Comparison of ENCODE assay signal across 28 mouse cellular contexts in genomic region chr6:108598691-108599090, GRCm38 (mm10).
DNase-seq lines count a peak whose midpoint lies in the region; ATAC-seq and TF ChIP-seq lines count a peak whose summit lies in the region.
"Had no signal": no experiment of that assay in that cellular context is flagged by ENCODE, and none has a peak within 500 bp of the region (broad histone marks: within the 10 kb centered on the region; RNA-seq: fewer than 3 reads in every experiment).

No protein-coding gene starts in this region.

- TF ChIP-seq EP300 in liver, postnatal 0 days (IDR thresholded peaks at IDR 0.05; ENCODE audit: low read depth) = no peak
- no peak for TF ChIP-seq EP300 in CH12.LX (IDR thresholded peaks at IDR 0.05; ENCODE audit: low read length)

- no peak for TF ChIP-seq RAD21 in CH12.LX (IDR thresholded peaks at IDR 0.05; ENCODE audit: low read depth, low read length)

- H3K4me2 ChIP-seq in liver, postnatal 0 days (ENCODE audit: low read depth, low read length) = 0 out of 2 replicates have a peak overlapping the region, but pooled peaks have one; percentile 13
- H3K4me2 ChIP-seq in liver, embryonic 11.5 days = no peak overlapping the region
- peak overlapping the region; percentile 80; the same call in 1 of the 2 replicates for H3K4me2 ChIP-seq in CH12.LX (ENCODE audit: insufficient read depth, low read depth, poor library complexity, severe bottlenecking)
- no peak overlapping the region for H3K4me2 ChIP-seq in hindbrain, embryonic 14.5 days (replicated peaks)
- H3K4me2 ChIP-seq: embryonic facial prominence, embryonic 13.5 days; forebrain, embryonic 12.5 days; forebrain, embryonic 15.5 days; heart, embryonic 13.5 days; hindbrain, embryonic 15.5 days; intestine, embryonic 15.5 days had no signal

- no peak overlapping the region for H3K27ac ChIP-seq in liver, postnatal 0 days (ENCODE audit: low read depth)
- H3K27ac ChIP-seq in liver, embryonic 11.5 days (ENCODE audit: low read depth, low read length) = no peak overlapping the region
- H3K27ac ChIP-seq in CH12.LX (ENCODE audit: insufficient read depth, low read depth) = no peak overlapping the region
- H3K27ac ChIP-seq in hindbrain, embryonic 14.5 days = no peak overlapping the region
- H3K27ac ChIP-seq: embryonic facial prominence, embryonic 10.5 days; embryonic facial prominence, embryonic 13.5 days; forebrain, embryonic 12.5 days; forebrain, embryonic 15.5 days; heart, embryonic 10.5 days; heart, embryonic 13.5 days; hindbrain, embryonic 15.5 days; intestine, embryonic 15.5 days had no signal

- no peak for ATAC-seq in liver, postnatal 0 days
- ATAC-seq in liver, embryonic 11.5 days (replicated peaks; ENCODE audit: low FRiP score) = no peak
- peak; percentile 89 for ATAC-seq in megakaryocyte progenitor cell, adult 5-6 weeks (replicated peaks; ENCODE audit: poor library complexity)
- no peak for ATAC-seq in hindbrain, embryonic 14.5 days (ENCODE audit: low FRiP score)
- ATAC-seq: forebrain, embryonic 15.5 days; intestine, embryonic 15.5 days; Patski had no signal

- no peak overlapping the region for H3K4me3 ChIP-seq in liver, postnatal 0 days (ENCODE audit: low read depth, low read length)
- H3K4me3 ChIP-seq in liver, embryonic 11.5 days (ENCODE audit: low read depth, low read length) = no peak overlapping the region
- no peak overlapping the region for H3K4me3 ChIP-seq in CH12.LX (replicated peaks in 1 of 3; ENCODE audit: low read depth in 2 of 3, low read length in 2 of 3, poor library complexity in 1 of 3)
- H3K4me3 ChIP-seq in hindbrain, embryonic 14.5 days (replicated peaks; ENCODE audit: low read length) = no peak overlapping the region
- H3K4me3 ChIP-seq: embryonic facial prominence, embryonic 10.5 days; embryonic facial prominence, embryonic 13.5 days; erythroblast, embryonic 14.5 days; forebrain, embryonic 12.5 days; forebrain, embryonic 15.5 days; heart, embryonic 10.5 days; heart, embryonic 13.5 days; hindbrain, embryonic 15.5 days; intestine, embryonic 15.5 days had no signal

- H3K9me3 ChIP-seq in liver, postnatal 0 days (ENCODE audit: low read length) = no peaks in the 10 kb centered on the region
- H3K9me3 ChIP-seq in liver, embryonic 11.5 days (ENCODE audit: control insufficient read depth, low read length) = no peaks in the 10 kb centered on the region
- H3K9me3 ChIP-seq in CH12.LX (replicated peaks; ENCODE audit: low read length) = no peaks in the 10 kb centered on the region
- H3K9me3 ChIP-seq in hindbrain, embryonic 14.5 days (ENCODE audit: control insufficient read depth, low read length) = no peaks in the 10 kb centered on the region
- H3K9me3 ChIP-seq: embryonic facial prominence, embryonic 10.5 days; embryonic facial prominence, embryonic 13.5 days; forebrain, embryonic 12.5 days; forebrain, embryonic 15.5 days; heart, embryonic 10.5 days; heart, embryonic 13.5 days; hindbrain, embryonic 15.5 days; intestine, embryonic 15.5 days had no signal

- no peaks in the 10 kb centered on the region for H3K27me3 ChIP-seq in liver, postnatal 0 days (ENCODE audit: insufficient read depth, low read length)
- no peaks in the 10 kb centered on the region for H3K27me3 ChIP-seq in liver, embryonic 11.5 days (replicated peaks; ENCODE audit: control insufficient read depth, insufficient read depth, low read length)
- no peaks in the 10 kb centered on the region for H3K27me3 ChIP-seq in CH12.LX (replicated peaks)
- H3K27me3 ChIP-seq in hindbrain, embryonic 14.5 days (ENCODE audit: control insufficient read depth, insufficient read depth, low read length) = no peaks in the 10 kb centered on the region
- H3K27me3 ChIP-seq: forebrain, embryonic 12.5 days; forebrain, embryonic 15.5 days; heart, embryonic 13.5 days; hindbrain, embryonic 15.5 days; intestine, embryonic 15.5 days; Patski had no signal

- no peak for TF ChIP-seq CTCF in liver, postnatal 0 days (IDR thresholded peaks at IDR 0.05; ENCODE audit: low read depth)
- TF ChIP-seq CTCF in CH12.LX (conservative IDR thresholded peaks at IDR 0.05 in 1 of 2, IDR thresholded peaks at IDR 0.05 in 1 of 2; ENCODE audit: low read depth in 2 of 2, low read length in 2 of 2) = no peak

- DNase-seq in liver, postnatal 0 days = no peak
- DNase-seq in liver, embryonic 11.5 days (ENCODE audit: low spot score) = no peak
- DNase-seq in CH12.LX (ENCODE audit: extremely low read depth) = no peak
- DNase-seq in gonadal fat pad, adult 2 months (ENCODE audit: low read depth) = peak; percentile 68
- DNase-seq in hindbrain, embryonic 14.5 days (ENCODE audit: low spot score) = no peak
- DNase-seq in lung, adult 18-20 months = no peak
- DNase-seq: adrenal gland, adult 2 months; adrenal gland, postnatal 14 days; cerebellum, adult 11-12 months; cerebellum, adult 8-10 months; cerebellum, postnatal 10 days; cerebellum, postnatal 36 days; embryo, embryonic 11 days; gastrocnemius, postnatal 25 days; heart, adult 18-20 months; heart, postnatal 14 days; heart, postnatal 4 days had no signal

- 69% methylated on average over 4 of the region's 4 CpGs for WGBS in liver, postnatal 0 days (ENCODE audit: insufficient replicate concordance)
- WGBS in liver, embryonic 11.5 days = 84% methylated on average over 4 of the region's 4 CpGs
- 86% methylated on average over 4 of the region's 4 CpGs for WGBS in hindbrain, embryonic 14.5 days

- no peaks in the 10 kb centered on the region for H3K79me2 ChIP-seq in CH12.LX (replicated peaks; ENCODE audit: control insufficient read depth, extremely low read depth, insufficient read depth, poor library complexity, severe bottlenecking)

- H3K36me3 ChIP-seq in liver, postnatal 0 days (replicated peaks; ENCODE audit: insufficient read depth, low read length) = no peaks in the 10 kb centered on the region
- no peaks in the 10 kb centered on the region for H3K36me3 ChIP-seq in liver, embryonic 11.5 days (ENCODE audit: control insufficient read depth, insufficient read depth, low read length)
- H3K36me3 ChIP-seq in CH12.LX (replicated peaks in 1 of 2; ENCODE audit: control insufficient read depth in 1 of 2, insufficient read depth in 1 of 2, low read length in 1 of 2) = no peaks in the 10 kb centered on the region
- H3K36me3 ChIP-seq in hindbrain, embryonic 14.5 days (replicated peaks; ENCODE audit: control insufficient read depth, insufficient read depth) = no peaks in the 10 kb centered on the region
- H3K36me3 ChIP-seq: embryonic facial prominence, embryonic 10.5 days; embryonic facial prominence, embryonic 13.5 days; forebrain, embryonic 12.5 days; forebrain, embryonic 15.5 days; heart, embryonic 10.5 days; heart, embryonic 13.5 days; hindbrain, embryonic 15.5 days; intestine, embryonic 15.5 days had no signal

- TF ChIP-seq POLR2A in CH12.LX (IDR thresholded peaks at IDR 0.05; ENCODE audit: low read depth, low read length) = no peak

- dilution Hi-C loops in CH12.LX (cut with MboI; ENCODE audit: extremely low pct_ligation_motif_present, extremely low pct_unique_long_range_greater_than_20kb, low sequenced_read_pairs) = no loop called here

- no peak overlapping the region for H3K9ac ChIP-seq in liver, postnatal 0 days (replicated peaks)
- H3K9ac ChIP-seq in liver, embryonic 11.5 days (ENCODE audit: low read depth, low read length) = no peak overlapping the region
- 0 out of 2 replicates have a peak overlapping the region, but pooled peaks have one; percentile 24 for H3K9ac ChIP-seq in CH12.LX (ENCODE audit: insufficient read depth, low read depth)
- H3K9ac ChIP-seq in hindbrain, embryonic 14.5 days = no peak overlapping the region
- H3K9ac ChIP-seq: embryonic facial prominence, embryonic 13.5 days; forebrain, embryonic 12.5 days; forebrain, embryonic 15.5 days; heart, embryonic 13.5 days; hindbrain, embryonic 15.5 days; intestine, embryonic 15.5 days had no signal

- no peaks in the 10 kb centered on the region for H3K4me1 ChIP-seq in liver, postnatal 0 days (ENCODE audit: insufficient read depth)
- H3K4me1 ChIP-seq in liver, embryonic 11.5 days (replicated peaks; ENCODE audit: control insufficient read depth, insufficient read depth, low read length) = no peaks in the 10 kb centered on the region
- peaks cover 5 to 15% of the 10 kb centered on the region in 2 experiments for H3K4me1 ChIP-seq in CH12.LX (ENCODE audit: control insufficient read depth in 1 of 2, insufficient read depth in 2 of 2)
- no peaks in the 10 kb centered on the region for H3K4me1 ChIP-seq in hindbrain, embryonic 14.5 days (replicated peaks; ENCODE audit: control insufficient read depth, insufficient read depth, low read length)
- H3K4me1 ChIP-seq: embryonic facial prominence, embryonic 10.5 days; embryonic facial prominence, embryonic 13.5 days; forebrain, embryonic 12.5 days; forebrain, embryonic 15.5 days; heart, embryonic 10.5 days; heart, embryonic 13.5 days; hindbrain, embryonic 15.5 days; intestine, embryonic 15.5 days had no signal

- in situ Hi-C loops in CH12.LX (cut with MboI; ENCODE audit: low pct_ligation_motif_present, low pct_unique_long_range_greater_than_20kb, low sequenced_read_pairs) = no loop called here

TF ChIP-seq in CH12.LX, 34 proteins besides CTCF, POLR2A, EP300 and RAD21:
- no peak for TF ChIP-seq SMC3 (IDR thresholded peaks at IDR 0.05; ENCODE audit: low read depth, low read length)
- TF ChIP-seq NRF1 (IDR thresholded peaks at IDR 0.05; ENCODE audit: low read depth, low read length) = no peak
- TF ChIP-seq JUND (conservative IDR thresholded peaks at IDR 0.05; ENCODE audit: low read depth, low read length) = no peak
- no peak for TF ChIP-seq BHLHE40 (IDR thresholded peaks at IDR 0.05; ENCODE audit: low read depth, low read length)
- no peak for TF ChIP-seq SIN3A (IDR thresholded peaks at IDR 0.05; ENCODE audit: low read length)
- TF ChIP-seq USF2 (conservative IDR thresholded peaks at IDR 0.05; ENCODE audit: low read depth, low read length) = no peak
- TF ChIP-seq ZKSCAN1 (IDR thresholded peaks at IDR 0.05; ENCODE audit: borderline replicate concordance, low read depth, low read length) = no peak
- no peak for TF ChIP-seq PAX5 (IDR thresholded peaks at IDR 0.05; ENCODE audit: low read length)
- no peak for TF ChIP-seq RCOR1 (conservative IDR thresholded peaks at IDR 0.05; ENCODE audit: low read depth, low read length)
- no peak for TF ChIP-seq POLR2AphosphoS2 (IDR thresholded peaks at IDR 0.05; ENCODE audit: low read depth, low read length)

Comparison
In these comparisons a context has a peak if more than half of its experiments do, and no peak if none do; other contexts are left out.
1. H3K4me2 ChIP-seq: peak in liver, postnatal 0 days (single experiment) and CH12.LX (single experiment); none in liver, embryonic 11.5 days (single experiment) and hindbrain, embryonic 14.5 days (single experiment).